Mouse (Mus musculus): ENCODE measurements around the gene Nup62.
"Not testable (repeated sequence)": the region's sequence is repeated elsewhere in the genome, so short reads cannot be mapped to it uniquely, and the experiment has no call there.

Gene Nup62

GRCm38 (mm10) chr7:44863982-44864494, 48.1 kb downstream of the Nup62 start:
- DNase-seq (ENCODE audit: inconsistent ontology term) = no peak

GRCm38 (mm10) chr7:44864595-44865542, 49.0 kb downstream of the Nup62 start:
- no peak for DNase-seq (ENCODE audit: inconsistent ontology term)

- peak; percentile 82 for DNase-seq (ENCODE audit: inconsistent ontology term)
Observed at GRCm38 (mm10) chr7:44866276-44867009, 50.6 kb downstream of the Nup62 start.

GRCm38 (mm10) chr7:44867010-44867702, 51.3 kb downstream of the Nup62 start:
- no peak for DNase-seq (ENCODE audit: inconsistent ontology term)

- no peak for DNase-seq (ENCODE audit: inconsistent ontology term)
Observed at GRCm38 (mm10) chr7:44867802-44868201, 51.9 kb downstream of the Nup62 start.

- no peak for DNase-seq (ENCODE audit: inconsistent ontology term)
Observed at GRCm38 (mm10) chr7:44868465-44868864, 52.6 kb downstream of the Nup62 start.

- peak; percentile 79 for DNase-seq (ENCODE audit: inconsistent ontology term)
Observed at GRCm38 (mm10) chr7:44868919-44869696, 53.2 kb downstream of the Nup62 start.

GRCm38 (mm10) chr7:44869697-44870528, 54.0 kb downstream of the Nup62 start, which contains the start of gene Ptov1:
Gene Ptov1 (minus strand): TSS chr7:44869788.
- peak; percentile 97 for DNase-seq (ENCODE audit: inconsistent ontology term)

- DNase-seq (ENCODE audit: inconsistent ontology term) = no peak
Observed at GRCm38 (mm10) chr7:44870614-44871013, 54.7 kb downstream of the Nup62 start.

GRCm38 (mm10) chr7:44871181-44871580, 55.3 kb downstream of the Nup62 start:
- DNase-seq (ENCODE audit: inconsistent ontology term) = no peak

GRCm38 (mm10) chr7:44871774-44872173, 55.9 kb downstream of the Nup62 start:
- not testable (repeated sequence) for DNase-seq (ENCODE audit: inconsistent ontology term)

- DNase-seq (ENCODE audit: inconsistent ontology term) = no peak
Observed at GRCm38 (mm10) chr7:44877833-44878232, 61.9 kb downstream of the Nup62 start.

Measured in Muller cell, postnatal 12 days (primary cell).